Mouse (Mus musculus): Measurements from ENCODE around the gene Rap1gds1. TPM values are rescaled to one million over a fixed set of nuclear protein-coding genes. Genes with fewer than 3 reads are reported as not detected.
A peak's percentile ranks its signal among the peaks of the same experiment; 100 is the strongest.

Gene Rap1gds1
- polyA plus RNA-seq, 1 experiment from 2014 or later, result 70.7 TPM

DNA sequence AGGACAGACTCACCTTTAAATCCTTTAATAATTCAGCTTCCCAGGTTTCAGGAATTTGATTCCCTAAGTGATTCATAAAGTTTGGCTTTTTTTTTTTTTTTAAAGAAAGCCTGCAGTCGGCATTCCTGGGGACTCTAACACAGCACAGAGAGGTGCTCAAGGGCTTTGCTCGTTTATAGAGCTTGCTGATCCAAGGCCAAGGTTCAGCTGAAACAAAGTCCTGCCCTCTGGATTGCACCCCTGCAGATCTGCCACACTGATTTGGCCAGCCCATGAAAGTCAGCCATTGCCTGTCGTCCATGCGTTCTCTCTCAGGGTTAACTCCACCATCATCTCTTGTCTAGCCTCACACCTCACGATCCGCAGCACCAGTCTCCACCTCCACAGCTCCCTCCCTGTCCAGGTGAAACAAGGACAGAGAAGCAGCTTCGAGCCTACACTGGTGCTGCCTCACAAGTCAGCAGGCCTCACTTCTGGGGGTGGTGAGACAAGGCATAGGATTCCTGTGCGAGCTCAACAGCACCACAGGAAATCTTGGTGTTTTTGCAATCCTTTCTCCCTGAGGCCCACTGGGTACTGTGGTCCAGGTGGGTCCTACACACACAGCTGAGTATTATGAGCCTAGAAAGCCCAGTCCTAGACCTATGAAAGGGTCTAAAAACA is 160.2 kb downstream of the Rap1gds1 start:
- no peaks in the 10 kb centered on the region for H3K36me3 ChIP-seq (ENCODE audit: control insufficient read depth, insufficient read depth, low read length)
- H3K4me3 ChIP-seq (ENCODE audit: low read depth, low read length), result no peak overlapping the region
- no peak overlapping the region for H3K4me2 ChIP-seq (replicated peaks; ENCODE audit: low read depth, low read length)
- no peak for ATAC-seq (ENCODE audit: low FRiP score)
- H3K9me3 ChIP-seq (ENCODE audit: control insufficient read depth, low read length), result no peaks in the 10 kb centered on the region
- no peaks in the 10 kb centered on the region for H3K27me3 ChIP-seq (ENCODE audit: control insufficient read depth, insufficient read depth, low read length)
- H3K9ac ChIP-seq (ENCODE audit: low read depth, low read length), result no peak overlapping the region
- no peaks in the 10 kb centered on the region for H3K4me1 ChIP-seq (replicated peaks; ENCODE audit: control insufficient read depth, insufficient read depth, low read length)
- H3K27ac ChIP-seq (ENCODE audit: low read depth, low read length), result no peak overlapping the region
- 73% methylated on average over 8 of the region's 8 CpGs for WGBS
- no peak for DNase-seq (ENCODE audit: low spot score)

DNA sequence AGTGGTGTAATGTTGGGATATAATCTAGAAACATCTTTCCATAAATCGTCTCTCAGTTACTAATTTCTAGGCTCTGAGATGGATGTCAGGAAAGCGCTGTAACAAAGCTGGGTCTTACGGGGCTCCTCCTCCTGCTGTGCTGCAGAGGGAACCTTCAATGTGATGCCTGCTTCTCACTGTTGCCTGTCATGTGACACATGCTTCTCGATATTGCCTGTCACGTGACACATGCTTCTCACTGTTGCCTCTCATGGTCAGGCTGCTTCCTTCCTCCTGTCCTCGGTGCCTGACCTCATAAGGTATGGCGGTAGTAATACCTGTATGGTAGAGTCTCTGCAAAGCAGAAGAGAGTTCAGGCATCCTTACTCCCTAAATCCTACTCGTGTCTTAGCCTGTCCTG is 162.5 kb downstream of the Rap1gds1 start:
- H3K9me3 ChIP-seq (ENCODE audit: control insufficient read depth, low read length), result no peaks in the 10 kb centered on the region
- DNase-seq (ENCODE audit: low spot score) (no peak), ATAC-seq (ENCODE audit: low FRiP score) (no peak)
- H3K4me3 ChIP-seq (ENCODE audit: low read depth, low read length), result no peak overlapping the region
- H3K36me3 ChIP-seq (ENCODE audit: control insufficient read depth, insufficient read depth, low read length), result no peaks in the 10 kb centered on the region
- no peaks in the 10 kb centered on the region for H3K27me3 ChIP-seq (ENCODE audit: control insufficient read depth, insufficient read depth, low read length)
- no peak overlapping the region for H3K9ac ChIP-seq (ENCODE audit: low read depth, low read length)
- WGBS, result 92% methylated on average over 8 of the region's 8 CpGs
- no peaks in the 10 kb centered on the region for H3K4me1 ChIP-seq (replicated peaks; ENCODE audit: control insufficient read depth, insufficient read depth, low read length)
- no peak overlapping the region for H3K4me2 ChIP-seq (replicated peaks; ENCODE audit: low read depth, low read length)
- H3K27ac ChIP-seq (ENCODE audit: low read depth, low read length), result no peak overlapping the region

DNA sequence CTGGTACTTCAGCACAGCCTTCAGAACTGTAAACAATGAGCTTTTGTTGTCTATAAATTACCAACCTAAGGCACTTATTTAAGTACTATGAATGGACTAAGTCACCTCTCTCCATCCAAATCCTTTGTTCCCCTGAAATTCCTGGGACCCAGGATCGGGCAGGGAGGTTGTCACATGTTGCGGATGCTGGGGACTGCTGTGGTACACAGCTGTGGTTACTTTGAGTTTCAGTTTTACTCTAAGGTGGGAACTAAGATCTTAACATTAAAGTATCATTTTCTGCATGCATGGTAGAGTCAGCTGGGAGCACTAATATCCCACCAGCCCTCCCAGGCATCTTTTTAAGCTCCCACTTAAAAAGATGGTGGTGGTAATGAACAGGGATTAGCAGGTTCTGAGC is 165.7 kb downstream of the Rap1gds1 start:
- WGBS, result 87% methylated on average over 2 of the region's 2 CpGs
- Histone ChIP-seq H3K4me1 (replicated peaks; ENCODE audit: control insufficient read depth, insufficient read depth, low read length) (peaks cover 5% of the 10 kb centered on the region), H3K36me3 (ENCODE audit: control insufficient read depth, insufficient read depth, low read length) (no peaks in the 10 kb centered on the region), H3K4me2 (replicated peaks; ENCODE audit: low read depth, low read length) (no peak overlapping the region), H3K4me3 (ENCODE audit: low read depth, low read length) (no peak overlapping the region), H3K9ac (ENCODE audit: low read depth, low read length) (no peak overlapping the region), H3K9me3 (ENCODE audit: control insufficient read depth, low read length) (no peaks in the 10 kb centered on the region), H3K27ac (ENCODE audit: low read depth, low read length) (no peak overlapping the region), H3K27me3 (ENCODE audit: control insufficient read depth, insufficient read depth, low read length) (no peaks in the 10 kb centered on the region)
- ATAC-seq (ENCODE audit: low FRiP score), result no peak
- no peak for DNase-seq (ENCODE audit: low spot score)

GRCm38 (mm10) chr3:138906112-138906880 is 168.7 kb downstream of the Rap1gds1 start:
- Histone ChIP-seq H3K9me3 (ENCODE audit: control insufficient read depth, low read length) (no peaks in the 10 kb centered on the region), H3K36me3 (ENCODE audit: control insufficient read depth, insufficient read depth, low read length) (no peaks in the 10 kb centered on the region), H3K4me1 (replicated peaks; ENCODE audit: control insufficient read depth, insufficient read depth, low read length) (peaks cover 5% of the 10 kb centered on the region), H3K4me3 (ENCODE audit: low read depth, low read length) (no peak overlapping the region), H3K27me3 (ENCODE audit: control insufficient read depth, insufficient read depth, low read length) (no peaks in the 10 kb centered on the region), H3K27ac (ENCODE audit: low read depth, low read length) (no peak overlapping the region), H3K4me2 (replicated peaks; ENCODE audit: low read depth, low read length) (no peak overlapping the region), H3K9ac (ENCODE audit: low read depth, low read length) (no peak overlapping the region)
- DNase-seq (ENCODE audit: low spot score) (peak; percentile 85), ATAC-seq (ENCODE audit: low FRiP score) (peak; percentile 80)
- WGBS, result 37% methylated on average over 17 of the region's 17 CpGs

DNA sequence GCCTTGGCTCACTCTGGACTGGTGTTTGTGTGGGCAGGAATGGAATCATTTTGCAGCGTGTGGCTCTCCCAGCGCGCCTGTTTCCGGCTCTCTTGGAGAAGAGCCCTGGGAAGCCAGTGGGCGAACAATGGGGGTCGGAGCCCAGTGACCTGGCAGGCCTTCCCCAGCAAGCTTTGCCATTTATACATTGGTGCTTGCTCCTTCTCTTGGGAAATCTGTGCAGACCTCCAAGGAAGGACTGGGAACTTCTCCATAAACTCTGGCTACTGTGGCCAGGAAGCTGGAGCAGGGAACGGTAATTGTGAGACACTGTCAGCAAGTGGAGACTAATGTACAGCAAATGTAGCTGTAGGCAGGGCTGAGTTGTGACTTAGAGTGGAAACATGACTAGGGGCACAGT is 169.3 kb downstream of the Rap1gds1 start:
- Histone ChIP-seq H3K27me3 (ENCODE audit: control insufficient read depth, insufficient read depth, low read length) (no peaks in the 10 kb centered on the region), H3K9ac (ENCODE audit: low read depth, low read length) (0 out of 2 replicates have a peak overlapping the region, but pooled peaks have one; percentile 4), H3K27ac (ENCODE audit: low read depth, low read length) (peak overlapping the region; percentile 30; the same call in 1 of the 2 replicates)

GRCm38 (mm10) chr3:138900571-138901141 is 174.3 kb downstream of the Rap1gds1 start:
- no peak overlapping the region for H3K4me2 ChIP-seq (replicated peaks; ENCODE audit: low read depth, low read length)
- no peaks in the 10 kb centered on the region for H3K36me3 ChIP-seq (ENCODE audit: control insufficient read depth, insufficient read depth, low read length)
- H3K4me1 ChIP-seq (replicated peaks; ENCODE audit: control insufficient read depth, insufficient read depth, low read length), result peaks cover 3% of the 10 kb centered on the region
- H3K9ac ChIP-seq (ENCODE audit: low read depth, low read length), result no peak overlapping the region
- no peaks in the 10 kb centered on the region for H3K27me3 ChIP-seq (ENCODE audit: control insufficient read depth, insufficient read depth, low read length)
- no peak for DNase-seq (ENCODE audit: low spot score)
- H3K4me3 ChIP-seq (ENCODE audit: low read depth, low read length), result no peak overlapping the region
- H3K9me3 ChIP-seq (ENCODE audit: control insufficient read depth, low read length), result no peaks in the 10 kb centered on the region
- no peak for ATAC-seq (ENCODE audit: low FRiP score)
- no peak overlapping the region for H3K27ac ChIP-seq (ENCODE audit: low read depth, low read length)
- WGBS, result 93% methylated on average over 9 of the region's 9 CpGs

More for the DNA sequence above, 169.3 kb downstream of the Rap1gds1 start:
- Histone ChIP-seq H3K4me1 (replicated peaks; ENCODE audit: control insufficient read depth, insufficient read depth, low read length) (peaks cover 5% of the 10 kb centered on the region), H3K4me2 (replicated peaks; ENCODE audit: low read depth, low read length) (no peak overlapping the region), H3K4me3 (ENCODE audit: low read depth, low read length) (no peak overlapping the region), H3K36me3 (ENCODE audit: control insufficient read depth, insufficient read depth, low read length) (no peaks in the 10 kb centered on the region), H3K9me3 (ENCODE audit: control insufficient read depth, low read length) (no peaks in the 10 kb centered on the region)
- DNase-seq (ENCODE audit: low spot score), result peak; percentile 29
- peak; percentile 25 for ATAC-seq (ENCODE audit: low FRiP score)
- WGBS, result 30% methylated on average over 7 of the region's 7 CpGs

GRCm38 (mm10) chr3:138898055-138898454 is 176.9 kb downstream of the Rap1gds1 start:
- no peak for DNase-seq (ENCODE audit: low spot score)
- ATAC-seq (ENCODE audit: low FRiP score), result no peak
- Histone ChIP-seq H3K27ac (ENCODE audit: low read depth, low read length) (no peak overlapping the region), H3K4me1 (replicated peaks; ENCODE audit: control insufficient read depth, insufficient read depth, low read length) (no peaks in the 10 kb centered on the region), H3K27me3 (ENCODE audit: control insufficient read depth, insufficient read depth, low read length) (no peaks in the 10 kb centered on the region), H3K36me3 (ENCODE audit: control insufficient read depth, insufficient read depth, low read length) (no peaks in the 10 kb centered on the region), H3K4me3 (ENCODE audit: low read depth, low read length) (no peak overlapping the region), H3K9me3 (ENCODE audit: control insufficient read depth, low read length) (no peaks in the 10 kb centered on the region), H3K9ac (ENCODE audit: low read depth, low read length) (no peak overlapping the region), H3K4me2 (replicated peaks; ENCODE audit: low read depth, low read length) (no peak overlapping the region)
- WGBS, result 98% methylated on average over 8 of the region's 8 CpGs

DNA sequence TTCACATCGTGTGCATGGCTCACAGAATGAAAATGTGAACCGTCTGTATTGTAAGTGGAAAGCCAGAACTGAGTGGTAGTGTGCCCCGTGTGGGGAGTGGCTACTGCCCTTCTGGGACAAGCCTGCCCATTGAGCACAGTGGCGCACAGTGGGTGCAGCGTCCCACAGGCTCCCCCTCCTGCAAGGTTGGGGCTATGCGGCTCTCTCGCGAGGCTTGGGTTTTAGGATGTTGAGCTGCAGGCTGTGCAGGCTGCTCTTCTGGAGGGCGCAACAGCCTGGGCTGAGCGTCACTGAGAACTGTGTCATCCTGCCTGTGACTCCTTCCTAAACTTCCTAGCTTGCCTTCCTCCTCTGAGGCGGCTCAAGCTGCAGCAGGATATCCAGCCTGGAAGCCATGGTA is 177.5 kb downstream of the Rap1gds1 start:
- Histone ChIP-seq H3K9ac (ENCODE audit: low read depth, low read length) (no peak overlapping the region), H3K4me2 (replicated peaks; ENCODE audit: low read depth, low read length) (no peak overlapping the region), H3K4me3 (ENCODE audit: low read depth, low read length) (no peak overlapping the region), H3K9me3 (ENCODE audit: control insufficient read depth, low read length) (no peaks in the 10 kb centered on the region), H3K27ac (ENCODE audit: low read depth, low read length) (no peak overlapping the region), H3K36me3 (ENCODE audit: control insufficient read depth, insufficient read depth, low read length) (no peaks in the 10 kb centered on the region), H3K4me1 (replicated peaks; ENCODE audit: control insufficient read depth, insufficient read depth, low read length) (no peaks in the 10 kb centered on the region), H3K27me3 (ENCODE audit: control insufficient read depth, insufficient read depth, low read length) (no peaks in the 10 kb centered on the region)
- ATAC-seq (ENCODE audit: low FRiP score) (no peak), DNase-seq (ENCODE audit: low spot score) (no peak)
- WGBS, result 91% methylated on average over 11 of the region's 11 CpGs

Data from hindbrain, embryonic 11.5 days (tissue).